Mouse (Mus musculus): Measurements from ENCODE around the gene Pex14. TPM values are rescaled to one million over a fixed set of nuclear protein-coding genes. Genes with fewer than 3 reads are reported as not detected.
A peak's percentile ranks its signal among the peaks of the same experiment; 100 is the strongest.

Pex14 gene
- polyA plus RNA-seq, 1 experiment from 2014 or later: 38.9 TPM

- DNase-seq (ENCODE audit: low spot score) (peak; percentile 63), ATAC-seq (peak; percentile 71)
- WGBS: 33% methylated on average over 10 of the region's 10 CpGs
- Histone ChIP-seq H3K36me3 (ENCODE audit: insufficient read depth, low read length) (peaks cover 20% of the 10 kb centered on the region; the same call in 1 of the 2 replicates), H3K4me1 (ENCODE audit: insufficient read depth, low read depth, low read length) (peaks cover 14% of the 10 kb centered on the region), H3K27me3 (replicated peaks; ENCODE audit: insufficient read depth, low read length) (peaks cover 23% of the 10 kb centered on the region; the same call in 1 of the 2 replicates), H3K4me2 (replicated peaks; ENCODE audit: low read depth, low read length) (no peak overlapping the region), H3K4me3 (ENCODE audit: low read depth, low read length) (no peak overlapping the region), H3K9me3 (ENCODE audit: low read length) (no peaks in the 10 kb centered on the region), H3K27ac (ENCODE audit: low read length) (no peak overlapping the region), H3K9ac (replicated peaks; ENCODE audit: low read depth) (no peak overlapping the region)
- TF ChIP-seq CTCF (IDR thresholded peaks at IDR 0.05) (no peak), EP300 (IDR thresholded peaks at IDR 0.05) (no peak)
Measured at GRCm38 (mm10) chr4:148947833-148948388, 151.8 kb downstream of the Pex14 start.

- ATAC-seq: peak; percentile 3; the same call in 1 of the 2 replicates
- 76% methylated on average over 8 of the region's 8 CpGs for WGBS
- no peak overlapping the region for H3K9ac ChIP-seq (replicated peaks; ENCODE audit: low read depth)
- no peak overlapping the region for H3K4me2 ChIP-seq (replicated peaks; ENCODE audit: low read depth, low read length)
- DNase-seq (ENCODE audit: low spot score): no peak
- H3K4me3 ChIP-seq (ENCODE audit: low read depth, low read length): no peak overlapping the region
- no peak for TF ChIP-seq EP300 (IDR thresholded peaks at IDR 0.05)
- no peak for TF ChIP-seq CTCF (IDR thresholded peaks at IDR 0.05)
- H3K27me3 ChIP-seq (replicated peaks; ENCODE audit: insufficient read depth, low read length): 0 out of 2 replicates have a peak, but pooled peaks cover 7% of the 10 kb centered on the region
- peaks cover under 1% of the 10 kb centered on the region for H3K4me1 ChIP-seq (ENCODE audit: insufficient read depth, low read depth, low read length)
- 0 out of 2 replicates have a peak, but pooled peaks cover 10% of the 10 kb centered on the region for H3K36me3 ChIP-seq (ENCODE audit: insufficient read depth, low read length)
- no peak overlapping the region for H3K27ac ChIP-seq (ENCODE audit: low read length)
- no peaks in the 10 kb centered on the region for H3K9me3 ChIP-seq (ENCODE audit: low read length)
Measured at GRCm38 (mm10) chr4:148946071-148946470, 153.6 kb downstream of the Pex14 start.

DNA sequence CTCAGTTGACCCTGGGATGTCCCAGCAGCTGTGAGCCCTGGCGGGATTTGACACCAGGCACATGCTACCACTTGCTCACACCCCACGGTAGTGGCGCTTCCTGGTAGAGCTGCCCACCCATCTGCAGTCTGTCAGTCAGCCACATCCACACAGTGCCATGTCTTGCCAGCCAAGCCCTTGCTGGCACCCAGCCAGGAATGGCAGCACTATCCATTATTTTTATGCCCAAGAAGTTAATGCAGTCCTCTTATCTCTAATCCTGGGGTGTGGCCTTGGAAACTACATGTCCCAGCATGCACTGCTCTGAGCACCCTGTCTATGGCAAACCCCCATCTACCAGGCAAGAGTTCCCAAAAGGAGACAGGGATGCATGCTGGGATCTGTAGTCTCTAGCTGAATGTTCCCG lies 154.2 kb downstream of the Pex14 start:
- Histone ChIP-seq H3K27ac (ENCODE audit: low read length) (no peak overlapping the region), H3K36me3 (ENCODE audit: insufficient read depth, low read length) (0 out of 2 replicates have a peak, but pooled peaks cover 10% of the 10 kb centered on the region), H3K4me2 (replicated peaks; ENCODE audit: low read depth, low read length) (no peak overlapping the region), H3K4me3 (ENCODE audit: low read depth, low read length) (no peak overlapping the region), H3K4me1 (ENCODE audit: insufficient read depth, low read depth, low read length) (no peaks in the 10 kb centered on the region; the same call in 1 of the 2 replicates), H3K9ac (replicated peaks; ENCODE audit: low read depth) (no peak overlapping the region), H3K27me3 (replicated peaks; ENCODE audit: insufficient read depth, low read length) (0 out of 2 replicates have a peak, but pooled peaks cover 5% of the 10 kb centered on the region), H3K9me3 (ENCODE audit: low read length) (no peaks in the 10 kb centered on the region)
- peak; percentile 55 for DNase-seq (ENCODE audit: low spot score)
- peak; percentile 20 for ATAC-seq
- TF ChIP-seq EP300 (IDR thresholded peaks at IDR 0.05) (no peak), CTCF (IDR thresholded peaks at IDR 0.05) (no peak)
- WGBS: 64% methylated on average over 4 of the region's 4 CpGs

GRCm38 (mm10) chr4:148943099-148943498 lies 156.6 kb downstream of the Pex14 start:
- DNase-seq (ENCODE audit: low spot score): no peak
- TF ChIP-seq EP300 (IDR thresholded peaks at IDR 0.05) (no peak), CTCF (IDR thresholded peaks at IDR 0.05) (no peak)
- no peak for ATAC-seq
- Histone ChIP-seq H3K9ac (replicated peaks; ENCODE audit: low read depth) (no peak overlapping the region), H3K27me3 (replicated peaks; ENCODE audit: insufficient read depth, low read length) (no peaks in the 10 kb centered on the region), H3K4me2 (replicated peaks; ENCODE audit: low read depth, low read length) (no peak overlapping the region), H3K9me3 (ENCODE audit: low read length) (no peaks in the 10 kb centered on the region), H3K4me1 (ENCODE audit: insufficient read depth, low read depth, low read length) (no peaks in the 10 kb centered on the region; the same call in 1 of the 2 replicates), H3K27ac (ENCODE audit: low read length) (no peak overlapping the region), H3K4me3 (ENCODE audit: low read depth, low read length) (no peak overlapping the region), H3K36me3 (ENCODE audit: insufficient read depth, low read length) (peaks cover 9% of the 10 kb centered on the region; the same call in 1 of the 2 replicates)
- 44% methylated on average over 5 of the region's 5 CpGs for WGBS

- TF ChIP-seq EP300 (IDR thresholded peaks at IDR 0.05): no peak
- TF ChIP-seq CTCF (IDR thresholded peaks at IDR 0.05): no peak
- Histone ChIP-seq H3K4me1 (ENCODE audit: insufficient read depth, low read depth, low read length) (no peaks in the 10 kb centered on the region; the same call in 1 of the 2 replicates), H3K9me3 (ENCODE audit: low read length) (no peaks in the 10 kb centered on the region), H3K27ac (ENCODE audit: low read length) (peak overlapping the region; percentile 57), H3K9ac (replicated peaks; ENCODE audit: low read depth) (no peak overlapping the region), H3K27me3 (replicated peaks; ENCODE audit: insufficient read depth, low read length) (no peaks in the 10 kb centered on the region), H3K36me3 (ENCODE audit: insufficient read depth, low read length) (peaks cover 14% of the 10 kb centered on the region), H3K4me2 (replicated peaks; ENCODE audit: low read depth, low read length) (peak overlapping the region; percentile 44), H3K4me3 (ENCODE audit: low read depth, low read length) (no peak overlapping the region)
- DNase-seq (ENCODE audit: low spot score) (no peak), ATAC-seq (no peak)
- 57% methylated on average over 11 of the region's 11 CpGs for WGBS
Measured at GRCm38 (mm10) chr4:148941321-148941720, 158.4 kb downstream of the Pex14 start.

DNA sequence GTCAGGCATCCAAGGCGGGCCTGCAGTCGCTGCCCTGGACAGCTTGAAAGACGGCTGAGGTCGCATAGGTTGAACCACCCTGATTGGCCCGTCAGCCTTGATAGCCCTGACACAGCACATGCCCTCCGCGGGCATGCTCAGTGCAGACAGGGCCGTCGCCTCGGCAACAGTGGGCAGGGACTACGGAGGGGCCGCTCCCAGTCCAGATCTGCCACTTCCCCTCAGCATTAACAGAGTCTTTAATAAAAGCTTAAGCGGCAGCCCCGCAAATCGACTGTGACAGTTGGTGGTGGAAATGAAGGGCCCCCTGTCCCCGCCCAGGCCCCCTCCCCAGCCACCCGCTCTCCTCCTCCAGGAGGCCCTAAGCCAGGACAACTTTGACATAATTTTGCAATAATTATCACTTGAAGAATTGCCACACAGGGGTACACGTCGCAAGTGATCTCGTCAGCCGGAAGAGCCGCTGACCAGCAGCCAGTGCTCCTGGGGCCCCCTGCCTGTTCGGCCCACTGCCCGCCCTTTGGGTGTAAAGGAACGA lies 158.9 kb downstream of the Pex14 start:
- H3K27me3 ChIP-seq (replicated peaks; ENCODE audit: insufficient read depth, low read length): no peaks in the 10 kb centered on the region
- peaks cover 10% of the 10 kb centered on the region for H3K36me3 ChIP-seq (ENCODE audit: insufficient read depth, low read length)
- H3K27ac ChIP-seq (ENCODE audit: low read length): peak overlapping the region; percentile 57
- H3K4me1 ChIP-seq (ENCODE audit: insufficient read depth, low read depth, low read length): no peaks in the 10 kb centered on the region; the same call in 1 of the 2 replicates
- peak; percentile 97 for ATAC-seq
- TF ChIP-seq EP300 (IDR thresholded peaks at IDR 0.05): no peak
- TF ChIP-seq CTCF (IDR thresholded peaks at IDR 0.05): no peak
- peak; percentile 93 for DNase-seq (ENCODE audit: low spot score)
- no peak overlapping the region; the same call in 1 of the 2 replicates for H3K4me3 ChIP-seq (ENCODE audit: low read depth, low read length)
- no peak overlapping the region for H3K9ac ChIP-seq (replicated peaks; ENCODE audit: low read depth)
- H3K4me2 ChIP-seq (replicated peaks; ENCODE audit: low read depth, low read length): peak overlapping the region; percentile 44
- 7% methylated on average over 25 of the region's 25 CpGs for WGBS
- no peaks in the 10 kb centered on the region for H3K9me3 ChIP-seq (ENCODE audit: low read length)

All from lung, postnatal 0 days (tissue).